Mouse (Mus musculus): ENCODE data around the gene Gm11985.
A peak's percentile ranks its signal among the peaks of the same experiment; 100 is the strongest.

The Gm11985 gene

GRCm38 (mm10) chr11:7160146-7160545 is 28.2 kb downstream of the Gm11985 start:
- peak; percentile 27; the same call in 1 of the 2 replicates for ATAC-seq (ENCODE audit: insufficient number of reproducible peaks, low FRiP score, low TSS enrichment)

- no peak for ATAC-seq (ENCODE audit: insufficient number of reproducible peaks, low FRiP score, low TSS enrichment)
Measured at GRCm38 (mm10) chr11:7158196-7158595, 30.2 kb downstream of the Gm11985 start.

- no peak for ATAC-seq (ENCODE audit: insufficient number of reproducible peaks, low FRiP score, low TSS enrichment)
Measured at GRCm38 (mm10) chr11:7156427-7156826, 31.9 kb downstream of the Gm11985 start.

GRCm38 (mm10) chr11:7153081-7153480 is 35.3 kb downstream of the Gm11985 start:
- ATAC-seq (ENCODE audit: insufficient number of reproducible peaks, low FRiP score, low TSS enrichment): no peak

GRCm38 (mm10) chr11:7152371-7152770 is 36.0 kb downstream of the Gm11985 start:
- ATAC-seq (ENCODE audit: insufficient number of reproducible peaks, low FRiP score, low TSS enrichment): no peak

GRCm38 (mm10) chr11:7150511-7150910 is 37.9 kb downstream of the Gm11985 start:
- ATAC-seq (ENCODE audit: insufficient number of reproducible peaks, low FRiP score, low TSS enrichment): peak; percentile 33; the same call in 1 of the 2 replicates

GRCm38 (mm10) chr11:7149471-7149870 is 38.9 kb downstream of the Gm11985 start:
- ATAC-seq (ENCODE audit: insufficient number of reproducible peaks, low FRiP score, low TSS enrichment): no peak

- no peak for ATAC-seq (ENCODE audit: insufficient number of reproducible peaks, low FRiP score, low TSS enrichment)
Measured at GRCm38 (mm10) chr11:7147945-7148344, 40.4 kb downstream of the Gm11985 start.

- ATAC-seq (ENCODE audit: insufficient number of reproducible peaks, low FRiP score, low TSS enrichment): no peak
Measured at GRCm38 (mm10) chr11:7147536-7147935, 40.8 kb downstream of the Gm11985 start.

- ATAC-seq (ENCODE audit: insufficient number of reproducible peaks, low FRiP score, low TSS enrichment): no peak
Measured at GRCm38 (mm10) chr11:7145221-7145620, 43.1 kb downstream of the Gm11985 start.

- ATAC-seq (ENCODE audit: insufficient number of reproducible peaks, low FRiP score, low TSS enrichment): no peak
Measured at GRCm38 (mm10) chr11:7144369-7144768, 44.0 kb downstream of the Gm11985 start.

- ATAC-seq (ENCODE audit: insufficient number of reproducible peaks, low FRiP score, low TSS enrichment): no peak
Measured at GRCm38 (mm10) chr11:7142725-7143124, 45.6 kb downstream of the Gm11985 start.

- no peak for ATAC-seq (ENCODE audit: insufficient number of reproducible peaks, low FRiP score, low TSS enrichment)
Measured at GRCm38 (mm10) chr11:7140449-7140848, 47.9 kb downstream of the Gm11985 start.

GRCm38 (mm10) chr11:7138370-7138769 is 50.0 kb downstream of the Gm11985 start:
- ATAC-seq (ENCODE audit: insufficient number of reproducible peaks, low FRiP score, low TSS enrichment): no peak

- ATAC-seq (ENCODE audit: insufficient number of reproducible peaks, low FRiP score, low TSS enrichment): no peak
Measured at GRCm38 (mm10) chr11:7136246-7136855, 52.0 kb downstream of the Gm11985 start.

- no peak for ATAC-seq (ENCODE audit: insufficient number of reproducible peaks, low FRiP score, low TSS enrichment)
Measured at GRCm38 (mm10) chr11:7135763-7136162, 52.6 kb downstream of the Gm11985 start.

GRCm38 (mm10) chr11:7135301-7135700 is 53.1 kb downstream of the Gm11985 start:
- ATAC-seq (ENCODE audit: insufficient number of reproducible peaks, low FRiP score, low TSS enrichment): no peak

- no peak for ATAC-seq (ENCODE audit: insufficient number of reproducible peaks, low FRiP score, low TSS enrichment)
Measured at GRCm38 (mm10) chr11:7134319-7134718, 54.0 kb downstream of the Gm11985 start.

GRCm38 (mm10) chr11:7133736-7134135 is 54.6 kb downstream of the Gm11985 start:
- no peak for ATAC-seq (ENCODE audit: insufficient number of reproducible peaks, low FRiP score, low TSS enrichment)
